Mouse (Mus musculus) C2C12 (cell line): Measurements from ENCODE around the gene Commd4.

Source experiments
- CTCF ChIP-seq: IDR thresholded peaks from one replicate; pipeline ENCODE4 v1.5.1; 2011; ENCODE audit not compliant: control insufficient read depth, insufficient read depth, insufficient read length
- MAX ChIP-seq: IDR thresholded peaks from one replicate; pipeline ENCODE4 v1.6.1; 2011; ENCODE audit warnings: mild to moderate bottlenecking, control low read depth
- MYOD1 ChIP-seq: IDR thresholded peaks from one replicate; pipeline ENCODE4 v1.6.1; 2011; ENCODE audit warnings: low read depth; ENCODE audit not compliant: control insufficient read depth, insufficient read length
- USF1 ChIP-seq: IDR thresholded peaks from one replicate; pipeline ENCODE4 v1.6.1; 2011; ENCODE audit warnings: low read depth, mild to moderate bottlenecking, control low read depth, moderate library complexity

- TF ChIP-seq CTCF, result no peak
- TF ChIP-seq USF1, result no peak
- TF ChIP-seq MAX, result no peak
- TF ChIP-seq MYOD1, result no peak
Measured at GRCm38 (mm10) chr9:57117261-57117755, 40.8 kb downstream of the Commd4 start.
